Comparison of ENCODE assay signal across 9 mouse cellular contexts in the genomic region with DNA sequence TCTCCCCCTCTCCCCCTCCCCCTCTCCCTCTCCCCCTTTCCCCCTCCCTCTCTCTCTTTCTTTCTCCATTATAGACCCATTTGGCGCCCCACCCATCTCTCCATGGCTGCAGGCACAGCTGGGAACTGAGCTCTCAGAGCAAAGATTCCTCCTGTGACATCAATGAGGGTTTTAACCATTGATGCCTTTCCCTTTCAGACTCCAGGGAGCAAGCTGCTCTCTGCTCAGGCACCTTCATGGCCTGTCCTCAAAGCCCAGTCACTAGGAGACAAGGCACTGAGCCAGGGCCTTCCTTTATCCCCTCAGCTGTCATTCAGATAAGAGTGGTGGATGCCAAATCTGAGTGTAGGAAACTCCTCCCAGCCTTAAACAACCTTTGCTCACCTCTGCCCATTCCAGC. TPM values are rescaled to one million over a fixed set of nuclear protein-coding genes. Genes with fewer than 3 reads are reported as not detected.
DNase-seq lines count a peak whose midpoint lies in the region; ATAC-seq lines count a peak whose summit lies in the region.
"Had no signal": no experiment of that assay in that cellular context is flagged by ENCODE, and none has a peak within 500 bp of the region (broad histone marks: within the 10 kb centered on the region; RNA-seq: fewer than 3 reads in every experiment).

No protein-coding gene starts in this region.

- H3K9me3 ChIP-seq in heart, embryonic 10.5 days = no peaks in the 10 kb centered on the region
- H3K9me3 ChIP-seq in limb, embryonic 10.5 days (replicated peaks) = no peaks in the 10 kb centered on the region
- H3K9me3 ChIP-seq in stomach, embryonic 15.5 days = no peaks in the 10 kb centered on the region

- H3K27me3 ChIP-seq in heart, embryonic 10.5 days (ENCODE audit: insufficient read depth, poor library complexity, severe bottlenecking) = no peaks in the 10 kb centered on the region
- no peaks in the 10 kb centered on the region for H3K27me3 ChIP-seq in limb, embryonic 10.5 days (ENCODE audit: low read depth, poor library complexity, severe bottlenecking)
- H3K27me3 ChIP-seq in stomach, embryonic 15.5 days (replicated peaks) = no peaks in the 10 kb centered on the region

- H3K9ac ChIP-seq in stomach, embryonic 15.5 days = no peak overlapping the region

- peak overlapping the region; percentile 84 for H3K27ac ChIP-seq in heart, embryonic 10.5 days
- H3K27ac ChIP-seq in limb, embryonic 10.5 days = peak overlapping the region; percentile 77
- peak overlapping the region; percentile 23; the same call in 1 of the 2 replicates for H3K27ac ChIP-seq in stomach, embryonic 15.5 days
- H3K27ac ChIP-seq: kidney, postnatal 0 days had no signal

- DNase-seq in adrenal gland, postnatal 10 days = peak; percentile 18
- DNase-seq in adrenal gland, postnatal 25 days = no peak
- DNase-seq in NIH3T3 (ENCODE audit: low read depth) = peak; percentile 43
- no peak for DNase-seq in heart, embryonic 10.5 days (ENCODE audit: low spot score)
- no peak for DNase-seq in limb, embryonic 10.5 days (ENCODE audit: low spot score)
- no peak for DNase-seq in spleen, postnatal 10 days (ENCODE audit: low spot score in 2 of 2)
- DNase-seq in ovary, postnatal 14 days (ENCODE audit: low spot score) = no peak

- no peak overlapping the region for H3K4me3 ChIP-seq in heart, embryonic 10.5 days
- H3K4me3 ChIP-seq in limb, embryonic 10.5 days = peak overlapping the region; percentile 9; the same call in 1 of the 2 replicates
- H3K4me3 ChIP-seq in stomach, embryonic 15.5 days (replicated peaks) = no peak overlapping the region

- H3K4me1 ChIP-seq in heart, embryonic 10.5 days = peaks cover 22% of the 10 kb centered on the region
- peaks cover 15% of the 10 kb centered on the region for H3K4me1 ChIP-seq in limb, embryonic 10.5 days
- H3K4me1 ChIP-seq in stomach, embryonic 15.5 days = 0 out of 2 replicates have a peak, but pooled peaks cover 4% of the 10 kb centered on the region

- no peak overlapping the region for H3K4me2 ChIP-seq in stomach, embryonic 15.5 days

- no peak for ATAC-seq in stomach, embryonic 15.5 days (ENCODE audit: insufficient read depth, low FRiP score, low read depth)

- WGBS in heart, embryonic 10.5 days = 33% methylated on average over 1 of the region's 1 CpGs
- WGBS in limb, embryonic 10.5 days = 20% methylated on average over 1 of the region's 1 CpGs
- 60% methylated on average over 1 of the region's 1 CpGs for WGBS in stomach, embryonic 15.5 days

- H3K36me3 ChIP-seq in heart, embryonic 10.5 days = no peaks in the 10 kb centered on the region
- H3K36me3 ChIP-seq in limb, embryonic 10.5 days = no peaks in the 10 kb centered on the region
- no peaks in the 10 kb centered on the region for H3K36me3 ChIP-seq in stomach, embryonic 15.5 days

RNA-seq across cellular contexts. Expression of gene Gm45716, which starts 56.8 kb away (rescaled TPM):
- 1 to 10 TPM; 3.9 to 5.2 TPM for total RNA-seq in adrenal gland, postnatal 10 days (2021)
- total RNA-seq in adrenal gland, postnatal 25 days (2021) = 2.6 and 3.1 TPM in 2 replicates
- 47.3 and 61.5 TPM in 2 replicates for polyA plus RNA-seq in heart, embryonic 10.5 days (2016; fragmentation: Nextera tagmentation; extraction: Ambion mirVana)
- polyA plus RNA-seq in limb, embryonic 10.5 days (2016; fragmentation: Nextera tagmentation; extraction: Ambion mirVana) = 12.7 and 13.9 TPM in 2 replicates
- polyA plus RNA-seq in stomach, embryonic 15.5 days (2015; fragmentation: Nextera tagmentation; extraction: Ambion mirVana) = 10.1 and 10.6 TPM in 2 replicates

Comparison
In these comparisons a context has a peak if more than half of its experiments do, and no peak if none do; other contexts are left out.
1. DNase-seq: peak in adrenal gland, postnatal 10 days (single experiment) and NIH3T3 (single experiment); none in adrenal gland, postnatal 25 days (single experiment), heart, embryonic 10.5 days (single experiment), limb, embryonic 10.5 days (single experiment), spleen, postnatal 10 days (0 of 2) and ovary, postnatal 14 days (single experiment).
2. H3K27ac ChIP-seq: peak in every context shown above with its lines; median percentile 84 in heart, embryonic 10.5 days; 77 in limb, embryonic 10.5 days; 23 in stomach, embryonic 15.5 days.